Mouse (Mus musculus) cerebellum, adult 2 months (tissue): ENCODE results near the gene Gsto2.

Source experiments
- CTCF ChIP-seq: fragments of 200-500 bp; IDR thresholded peaks from 2 replicates; pipeline ENCODE4 v1.5.1; 2011; ENCODE audit warnings: low read depth, mild to moderate bottlenecking, control low read depth, low read length, moderate library complexity, borderline replicate concordance; ENCODE audit not compliant: insufficient read depth
- POLR2A ChIP-seq: fragments of 200-500 bp; IDR thresholded peaks from 2 replicates; pipeline ENCODE4 v1.6.1; 2011; ENCODE audit warnings: low read length, control low read depth, borderline replicate concordance; ENCODE audit not compliant: insufficient read depth

GRCm38 (mm10) chr19:47834614-47835013 lies 30.7 kb upstream of the Gsto2 start:
- TF ChIP-seq CTCF: no peak
- no peak for TF ChIP-seq POLR2A
